Mouse (Mus musculus) megakaryocyte progenitor cell, adult 5-6 weeks (primary cell): ENCODE measurements at regions not wholly inside any gene's neighbourhood (a gene's known extent, or its start where the extent isn't known, plus 50 kb on each side); places are given as distances from the start of the nearest gene placed in this dataset.

Source experiments
- ATAC-seq: replicated peaks from 2 replicates; pipeline ENCODE4 v1.8.0; 2016; ENCODE audit warnings: mild to moderate bottlenecking, moderate TSS enrichment, inconsistent platforms; ENCODE audit not compliant: poor library complexity

GRCm38 (mm10) chr13:46350075-46350747, 68.0 kb upstream of the Rbm24 start:
- ATAC-seq = no peak

- ATAC-seq = no peak
These were observed 62.9 kb upstream of the Rbm24 start for GRCm38 (mm10) chr13:46355306-46355705.

- peak; percentile 45; the same call in 1 of the 2 replicates for ATAC-seq
These were observed 62.3 kb upstream of the Rbm24 start for GRCm38 (mm10) chr13:46355975-46356374.

- no peak for ATAC-seq
These were observed 61.2 kb upstream of the Rbm24 start for GRCm38 (mm10) chr13:46357037-46357436.

GRCm38 (mm10) chr13:46360495-46361120, 57.6 kb upstream of the Rbm24 start:
- peak; percentile 95 for ATAC-seq

- ATAC-seq = no peak
These were observed 54.6 kb upstream of the Rbm24 start for GRCm38 (mm10) chr13:46363456-46364201.

GRCm38 (mm10) chr13:46364202-46364912, 53.9 kb upstream of the Rbm24 start:
- no peak for ATAC-seq

- no peak for ATAC-seq
These were observed 52.9 kb upstream of the Rbm24 start for GRCm38 (mm10) chr13:46365292-46365691.
